Mouse (Mus musculus): ENCODE measurements around the gene Il1rn. TPM values are rescaled to one million over a fixed set of nuclear protein-coding genes. Genes with fewer than 3 reads are reported as not detected.

Il1rn gene
- polyA plus RNA-seq, 1 experiment from 2014 or later = 1.1 TPM

GRCm38 (mm10) chr2:24386964-24387320 lies 50.3 kb downstream of the Il1rn start:
- Histone ChIP-seq H3K36me3 (ENCODE audit: insufficient read depth, low read length) (no peaks in the 10 kb centered on the region), H3K4me3 (ENCODE audit: low read length) (no peak overlapping the region), H3K4me1 (ENCODE audit: insufficient read depth, low read length) (no peaks in the 10 kb centered on the region), H3K9ac (replicated peaks; ENCODE audit: low read length) (no peak overlapping the region), H3K4me2 (replicated peaks; ENCODE audit: low read depth, low read length) (no peak overlapping the region), H3K9me3 (ENCODE audit: low read length) (no peaks in the 10 kb centered on the region), H3K27ac (ENCODE audit: low read length) (no peak overlapping the region), H3K27me3 (ENCODE audit: insufficient read depth, low read length) (no peaks in the 10 kb centered on the region)
- 80% methylated on average over 2 of the region's 2 CpGs for WGBS
- no peak for ATAC-seq (ENCODE audit: low FRiP score, low TSS enrichment)

- no peak overlapping the region for H3K4me3 ChIP-seq (ENCODE audit: low read length)
- no peak for ATAC-seq (ENCODE audit: low FRiP score, low TSS enrichment)
Measured at GRCm38 (mm10) chr2:24387361-24388283, 51.0 kb downstream of the Il1rn start.

GRCm38 (mm10) chr2:24393251-24393650 lies 56.6 kb downstream of the Il1rn start:
- H3K9ac ChIP-seq (replicated peaks; ENCODE audit: low read length) = no peak overlapping the region
- H3K27ac ChIP-seq (ENCODE audit: low read length) = no peak overlapping the region
- 85% methylated on average over 2 of the region's 2 CpGs for WGBS
- no peak for ATAC-seq (ENCODE audit: low FRiP score, low TSS enrichment)
- H3K27me3 ChIP-seq (ENCODE audit: insufficient read depth, low read length) = no peaks in the 10 kb centered on the region
- no peaks in the 10 kb centered on the region for H3K4me1 ChIP-seq (ENCODE audit: insufficient read depth, low read length)
- no peak overlapping the region for H3K4me2 ChIP-seq (replicated peaks; ENCODE audit: low read depth, low read length)
- H3K9me3 ChIP-seq (ENCODE audit: low read length) = no peaks in the 10 kb centered on the region
- no peak overlapping the region for H3K4me3 ChIP-seq (ENCODE audit: low read length)
- no peaks in the 10 kb centered on the region for H3K36me3 ChIP-seq (ENCODE audit: insufficient read depth, low read length)

More at GRCm38 (mm10) chr2:24387361-24388283, 51.0 kb downstream of the Il1rn start:
- H3K36me3 ChIP-seq (ENCODE audit: insufficient read depth, low read length) = no peaks in the 10 kb centered on the region
- no peaks in the 10 kb centered on the region for H3K4me1 ChIP-seq (ENCODE audit: insufficient read depth, low read length)
- 80% methylated on average over 4 of the region's 4 CpGs for WGBS
- no peak overlapping the region for H3K27ac ChIP-seq (ENCODE audit: low read length)
- no peaks in the 10 kb centered on the region for H3K9me3 ChIP-seq (ENCODE audit: low read length)
- no peaks in the 10 kb centered on the region for H3K27me3 ChIP-seq (ENCODE audit: insufficient read depth, low read length)
- H3K9ac ChIP-seq (replicated peaks; ENCODE audit: low read length) = no peak overlapping the region
- no peak overlapping the region for H3K4me2 ChIP-seq (replicated peaks; ENCODE audit: low read depth, low read length)

- no peaks in the 10 kb centered on the region for H3K36me3 ChIP-seq (ENCODE audit: insufficient read depth, low read length)
- WGBS = 21% methylated on average over 2 of the region's 2 CpGs
- H3K4me1 ChIP-seq (ENCODE audit: insufficient read depth, low read length) = no peaks in the 10 kb centered on the region
- no peak overlapping the region for H3K4me3 ChIP-seq (ENCODE audit: low read length)
- no peaks in the 10 kb centered on the region for H3K9me3 ChIP-seq (ENCODE audit: low read length)
- H3K4me2 ChIP-seq (replicated peaks; ENCODE audit: low read depth, low read length) = no peak overlapping the region
- no peak overlapping the region for H3K27ac ChIP-seq (ENCODE audit: low read length)
- no peaks in the 10 kb centered on the region for H3K27me3 ChIP-seq (ENCODE audit: insufficient read depth, low read length)
- no peak overlapping the region for H3K9ac ChIP-seq (replicated peaks; ENCODE audit: low read length)
- ATAC-seq (ENCODE audit: low FRiP score, low TSS enrichment) = no peak
Measured at GRCm38 (mm10) chr2:24397115-24397514, 60.5 kb downstream of the Il1rn start.

- no peak overlapping the region for H3K27ac ChIP-seq (ENCODE audit: low read length)
- WGBS = 78% methylated on average over 3 of the region's 3 CpGs
- H3K4me3 ChIP-seq (ENCODE audit: low read length) = no peak overlapping the region
- peaks cover 8% of the 10 kb centered on the region; the same call in 1 of the 2 replicates for H3K4me1 ChIP-seq (ENCODE audit: insufficient read depth, low read length)
- H3K36me3 ChIP-seq (ENCODE audit: insufficient read depth, low read length) = no peaks in the 10 kb centered on the region
- no peak overlapping the region for H3K4me2 ChIP-seq (replicated peaks; ENCODE audit: low read depth, low read length)
- H3K9me3 ChIP-seq (ENCODE audit: low read length) = no peaks in the 10 kb centered on the region
- no peak for ATAC-seq (ENCODE audit: low FRiP score, low TSS enrichment)
- H3K9ac ChIP-seq (replicated peaks; ENCODE audit: low read length) = no peak overlapping the region
- H3K27me3 ChIP-seq (ENCODE audit: insufficient read depth, low read length) = no peaks in the 10 kb centered on the region
Measured at GRCm38 (mm10) chr2:24400711-24401110, 64.1 kb downstream of the Il1rn start.

Other genes starting within 250 kb of the Il1rn start
- not detected in 2 replicates for gene Tbpl2, start 240.3 kb upstream of the Il1rn start, polyA plus RNA-seq (2015; fragmentation: Nextera tagmentation; extraction: Ambion mirVana)
- gene Il1f8, start 183.7 kb upstream of the Il1rn start, polyA plus RNA-seq (2015; fragmentation: Nextera tagmentation; extraction: Ambion mirVana) = not detected in 2 replicates
- not detected in 2 replicates for gene Il1f9, start 150.4 kb upstream of the Il1rn start, polyA plus RNA-seq (2015; fragmentation: Nextera tagmentation; extraction: Ambion mirVana)
- 0.36 and 0.40 TPM in 2 replicates for gene Il1f6, start 121.4 kb upstream of the Il1rn start, polyA plus RNA-seq (2015; fragmentation: Nextera tagmentation; extraction: Ambion mirVana)
- gene Il1f5, start 59.9 kb upstream of the Il1rn start, polyA plus RNA-seq (2015; fragmentation: Nextera tagmentation; extraction: Ambion mirVana) = 0.15 TPM in 1 of 2 replicates, not detected in the other
- gene Il1f10, start 45.7 kb upstream of the Il1rn start, polyA plus RNA-seq (2015; fragmentation: Nextera tagmentation; extraction: Ambion mirVana) = not detected in 2 replicates
- gene Psd4, start 30.7 kb downstream of the Il1rn start, polyA plus RNA-seq (2015; fragmentation: Nextera tagmentation; extraction: Ambion mirVana) = 2.4 and 3.1 TPM in 2 replicates
- 134 and 160 TPM in 2 replicates for gene Pax8, start 138.7 kb downstream of the Il1rn start, polyA plus RNA-seq (2015; fragmentation: Nextera tagmentation; extraction: Ambion mirVana)

Data from kidney, embryonic 16.5 days (tissue).